In genomic region chr3:95985209-95986000, GRCm38 (mm10) we compare ENCODE assay signal across 8 mouse cellular contexts. TPM values are rescaled to one million over a fixed set of nuclear protein-coding genes. Genes with fewer than 3 reads are reported as not detected.
DNase-seq lines count a peak whose midpoint lies in the region; ATAC-seq and TF ChIP-seq lines count a peak whose summit lies in the region.

No protein-coding gene starts in this region.

- no peak overlapping the region for H3K4me3 ChIP-seq in cortical plate, adult 2 months (ENCODE audit: insufficient read depth, low read length)
- H3K4me3 ChIP-seq in kidney, adult 2 months (ENCODE audit: insufficient read depth, low read depth, low read length): no peak overlapping the region
- H3K4me3 ChIP-seq in liver, embryonic 15.5 days (replicated peaks): no peak overlapping the region
- peak overlapping the region; percentile 14 for H3K4me3 ChIP-seq in neural tube, embryonic 13.5 days

- H3K27ac ChIP-seq in cortical plate, adult 2 months (ENCODE audit: insufficient read depth, low read length): peak overlapping the region; percentile 73
- H3K27ac ChIP-seq in kidney, adult 2 months (ENCODE audit: insufficient read depth, low read depth, low read length): peak overlapping the region; percentile 14; the same call in 1 of the 2 replicates
- H3K27ac ChIP-seq in liver, embryonic 15.5 days (replicated peaks): peak overlapping the region; percentile 58
- H3K27ac ChIP-seq in neural tube, embryonic 13.5 days (replicated peaks): peak overlapping the region; percentile 95

- no peak for TF ChIP-seq CTCF in cortical plate, adult 2 months (IDR thresholded peaks at IDR 0.05; ENCODE audit: extremely low read depth, insufficient read depth, low read length)
- no peak for TF ChIP-seq CTCF in kidney, adult 2 months (conservative IDR thresholded peaks at IDR 0.05; ENCODE audit: insufficient read depth, insufficient read length, low read depth, low read length)

- H3K27me3 ChIP-seq in kidney, adult 2 months (replicated peaks; ENCODE audit: control insufficient read depth, insufficient read depth, low read length): no peaks in the 10 kb centered on the region
- peaks cover 31% of the 10 kb centered on the region for H3K27me3 ChIP-seq in liver, embryonic 15.5 days
- no peaks in the 10 kb centered on the region for H3K27me3 ChIP-seq in neural tube, embryonic 13.5 days

- DNase-seq in left cerebral cortex, adult 18-20 months (ENCODE audit: low spot score in 2 of 2): peak; percentile 67 to 70
- DNase-seq in left cerebral cortex, adult 11 months (ENCODE audit: low spot score): no peak
- peak; percentile 70 to 83 for DNase-seq in heart, adult 18-20 months
- peak; percentile 72 for DNase-seq in kidney, adult 2 months
- no peak for DNase-seq in thymus, postnatal 14 days

- peak overlapping the region; percentile 45 for H3K4me2 ChIP-seq in liver, embryonic 15.5 days
- H3K4me2 ChIP-seq in neural tube, embryonic 13.5 days: peak overlapping the region; percentile 51

- H3K9ac ChIP-seq in liver, embryonic 15.5 days: no peak overlapping the region; the same call in 1 of the 2 replicates
- H3K9ac ChIP-seq in neural tube, embryonic 13.5 days: peak overlapping the region; percentile 67

- peak; percentile 91 for TF ChIP-seq POLR2A in cortical plate, adult 2 months (IDR thresholded peaks at IDR 0.05; ENCODE audit: extremely low read depth, insufficient read depth, low read length)
- TF ChIP-seq POLR2A in kidney, adult 2 months (IDR thresholded peaks at IDR 0.05; ENCODE audit: low read depth, low read length): no peak

- ATAC-seq in liver, embryonic 15.5 days (ENCODE audit: insufficient read depth): peak; percentile 54
- peak; percentile 92 for ATAC-seq in neural tube, embryonic 13.5 days (ENCODE audit: low read depth)

- 8% methylated on average over 12 of the region's 12 CpGs for WGBS in kidney, adult 2 months
- WGBS in liver, embryonic 15.5 days (ENCODE audit: insufficient replicate concordance): 22% methylated on average over 12 of the region's 12 CpGs
- under 1% methylated on average over 12 of the region's 12 CpGs for WGBS in neural tube, embryonic 13.5 days

- H3K9me3 ChIP-seq in liver, embryonic 15.5 days (replicated peaks): no peaks in the 10 kb centered on the region
- H3K9me3 ChIP-seq in neural tube, embryonic 13.5 days: no peaks in the 10 kb centered on the region

- H3K4me1 ChIP-seq in cortical plate, adult 2 months (ENCODE audit: control insufficient read depth, insufficient read depth, low read length): peaks cover 3% of the 10 kb centered on the region; the same call in 1 of the 2 replicates
- H3K4me1 ChIP-seq in kidney, adult 2 months (ENCODE audit: control insufficient read depth, insufficient read depth, low read length): peaks cover 3% of the 10 kb centered on the region; the same call in 1 of the 2 replicates
- H3K4me1 ChIP-seq in liver, embryonic 15.5 days (replicated peaks): peaks cover 35% of the 10 kb centered on the region
- H3K4me1 ChIP-seq in neural tube, embryonic 13.5 days (replicated peaks): peaks cover 38% of the 10 kb centered on the region

- H3K36me3 ChIP-seq in kidney, adult 2 months (ENCODE audit: control insufficient read depth, insufficient read depth, low read length): no peaks in the 10 kb centered on the region; the same call in 1 of the 2 replicates
- peaks cover 7% of the 10 kb centered on the region; the same call in 1 of the 2 replicates for H3K36me3 ChIP-seq in liver, embryonic 15.5 days (replicated peaks)
- peaks cover 35% of the 10 kb centered on the region for H3K36me3 ChIP-seq in neural tube, embryonic 13.5 days

RNA-seq across cellular contexts. Expression of gene Plekho1, which starts 10.4 kb away (rescaled TPM):
- total RNA-seq in left cerebral cortex, adult 18-20 months (2021): 10 to 100 TPM; 73.6 to 81.9 TPM
- polyA plus RNA-seq in cortical plate, adult 2 months (2012; rRNA removed): 133 and 134 TPM in 2 replicates
- 10 to 100 TPM; 64.7 to 68.2 TPM for total RNA-seq in heart, adult 18-20 months (2021)
- 32.4 and 33.2 TPM in 2 replicates for polyA plus RNA-seq in kidney, adult 2 months (2012; rRNA removed)
- 5.9 and 6.6 TPM in 2 replicates for polyA plus RNA-seq in liver, embryonic 15.5 days (2015; fragmentation: Nextera tagmentation; extraction: Ambion mirVana)
- polyA plus RNA-seq in neural tube, embryonic 13.5 days (2015; fragmentation: Nextera tagmentation; extraction: Ambion mirVana): 65.9 and 74.1 TPM in 2 replicates

RNA-seq across cellular contexts. Expression of gene Anp32e, which starts 56.4 kb away (rescaled TPM):
- total RNA-seq in left cerebral cortex, adult 18-20 months (2021): 100 to 1,000 TPM in 1 of 2 experiments, 10 to 100 TPM in 1; 95.1 to 109 TPM
- 69.8 and 85.5 TPM in 2 replicates for polyA plus RNA-seq in cortical plate, adult 2 months (2012; rRNA removed)
- total RNA-seq in heart, adult 18-20 months (2021): 10 to 100 TPM; 87.2 to 89.3 TPM
- 13.0 and 18.5 TPM in 2 replicates for polyA plus RNA-seq in kidney, adult 2 months (2012; rRNA removed)
- 117 and 129 TPM in 2 replicates for polyA plus RNA-seq in liver, embryonic 15.5 days (2015; fragmentation: Nextera tagmentation; extraction: Ambion mirVana)
- polyA plus RNA-seq in neural tube, embryonic 13.5 days (2015; fragmentation: Nextera tagmentation; extraction: Ambion mirVana): 150 and 161 TPM in 2 replicates

Comparison
In these comparisons a context has a peak if more than half of its experiments do, and no peak if none do; other contexts are left out.
1. DNase-seq: peak in left cerebral cortex, adult 18-20 months (2 of 2), heart, adult 18-20 months (2 of 2) and kidney, adult 2 months (single experiment); none in left cerebral cortex, adult 11 months (single experiment) and thymus, postnatal 14 days (single experiment).
2. H3K27ac ChIP-seq: peak in every context shown above with its lines; median percentile 95 in neural tube, embryonic 13.5 days; 73 in cortical plate, adult 2 months; 58 in liver, embryonic 15.5 days; 14 in kidney, adult 2 months.